Mouse (Mus musculus): ENCODE data around the gene Abhd14a. TPM values are rescaled to one million over a fixed set of nuclear protein-coding genes. Genes with fewer than 3 reads are reported as not detected.
"Not testable (repeated sequence)": the region's sequence is repeated elsewhere in the genome, so short reads cannot be mapped to it uniquely, and the experiment has no call there.

Gene Abhd14a
- 42.0 and 46.2 TPM in 2 replicates for polyA plus RNA-seq (2016; fragmentation: Nextera tagmentation; extraction: Ambion mirVana)

DNA sequence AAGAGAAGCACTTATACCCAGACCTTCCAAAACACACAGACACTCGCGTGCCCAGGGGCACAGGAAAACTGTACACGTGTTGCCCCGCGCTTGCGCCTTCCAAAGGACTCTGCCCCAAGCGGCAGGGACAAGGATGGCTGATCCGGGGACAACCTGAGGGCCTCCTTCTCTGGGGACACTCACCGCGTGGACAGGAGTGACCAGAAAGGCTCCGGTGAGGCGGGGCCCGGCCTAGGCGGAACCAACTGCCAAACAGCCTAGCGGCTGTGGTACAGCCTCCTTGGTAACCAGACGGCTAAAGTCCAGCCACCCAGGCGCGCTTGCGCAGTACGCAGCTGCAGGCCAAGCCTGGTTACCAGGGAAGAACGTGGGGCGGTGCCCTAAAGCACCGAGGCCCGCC, at the start of gene Abhd14a, which contains the start of gene Abhd14b:
Abhd14a (minus strand) TSS at position 331 of the 400 bp plus-strand sequence.
Abhd14b (plus strand) TSS at position 112 of the 400 bp plus-strand sequence.
- peak; percentile 97 for DNase-seq (ENCODE audit: low spot score)
- H3K4me3 ChIP-seq: peak within 1 kb of the TSS; percentile 65
- peaks cover 4% of the 10 kb centered on the region; the same call in 1 of the 2 replicates for H3K27me3 ChIP-seq (ENCODE audit: insufficient read depth, poor library complexity, severe bottlenecking)
- WGBS: 0% methylated on average over 24 of the region's 24 CpGs
- peak within 1 kb of the TSS; percentile 87 for H3K27ac ChIP-seq
- H3K36me3 ChIP-seq: no peaks in the 10 kb centered on the region
- H3K9me3 ChIP-seq: no peaks in the 10 kb centered on the region
- H3K4me1 ChIP-seq: peaks cover 61% of the 10 kb centered on the region

DNA sequence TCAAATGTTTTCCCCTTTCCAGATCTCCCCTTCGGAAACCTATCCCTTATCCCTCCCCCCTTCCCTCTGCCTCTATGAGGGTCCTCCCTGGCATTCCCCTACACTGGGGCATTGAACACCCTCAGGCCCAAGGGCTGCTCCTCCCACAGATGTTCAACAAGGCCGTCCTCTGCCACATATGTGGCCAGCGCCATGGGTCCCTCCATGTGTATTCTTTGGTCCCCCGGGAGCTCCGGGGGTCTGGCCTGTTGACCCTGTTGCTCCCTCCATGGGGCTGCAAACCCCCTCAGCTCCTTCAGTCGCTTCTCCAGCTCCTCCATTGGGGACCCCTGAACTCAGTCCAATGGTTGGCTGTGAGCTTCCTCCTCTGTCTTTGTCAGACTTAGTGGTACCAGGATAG, 40.1 kb upstream of the Abhd14a start:
- not testable (repeated sequence) for H3K4me3 ChIP-seq; H3K9me3 ChIP-seq; H3K27ac ChIP-seq; DNase-seq (ENCODE audit: low spot score); H3K27me3 ChIP-seq (ENCODE audit: insufficient read depth, poor library complexity, severe bottlenecking)
- peaks cover 39% of the 10 kb centered on the region for H3K36me3 ChIP-seq
- 80% methylated on average over 6 of the region's 6 CpGs for WGBS
- H3K4me1 ChIP-seq: peaks cover 11% of the 10 kb centered on the region

DNA sequence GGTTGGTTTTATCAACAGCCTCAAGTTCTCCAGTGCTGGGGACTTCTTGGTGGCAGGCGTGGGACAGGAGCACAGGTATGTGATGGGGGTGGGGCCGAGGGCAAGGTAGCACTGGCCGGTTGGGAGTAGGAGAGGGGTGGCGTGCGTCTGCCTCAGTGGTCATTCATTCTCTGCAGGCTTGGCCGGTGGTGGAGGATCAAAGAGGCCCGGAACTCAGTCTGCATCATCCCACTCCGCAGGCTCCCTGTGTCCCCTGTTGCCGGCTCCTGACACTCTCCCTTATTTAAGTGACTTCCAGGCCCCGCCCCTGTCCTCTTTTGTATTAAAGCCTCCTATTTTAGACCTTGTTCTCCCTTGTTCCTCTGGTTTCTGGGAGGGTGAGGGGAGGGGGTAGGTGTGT, 37.6 kb upstream of the Abhd14a start:
- 85% methylated on average over 10 of the region's 10 CpGs for WGBS

DNA sequence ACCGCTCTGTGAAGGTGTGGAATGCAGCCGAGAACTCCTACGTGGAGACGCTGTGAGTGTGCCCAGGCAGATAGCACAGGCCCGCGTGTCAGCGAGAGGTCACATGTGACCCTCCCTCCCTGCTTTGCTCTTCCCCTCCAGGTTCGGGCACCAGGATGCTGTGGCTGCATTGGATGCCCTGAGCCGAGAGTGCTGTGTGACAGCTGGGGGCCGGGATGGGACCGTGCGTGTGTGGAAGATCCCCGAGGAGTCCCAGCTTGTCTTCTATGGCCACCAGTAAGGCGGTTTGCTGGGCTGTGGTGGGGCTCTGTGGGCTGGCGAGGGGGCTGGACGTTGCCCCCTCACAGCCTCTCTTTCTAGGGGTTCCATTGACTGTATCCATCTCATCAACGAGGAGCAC, 36.1 kb upstream of the Abhd14a start:
- Histone ChIP-seq H3K27ac (no peak overlapping the region), H3K4me1 (0 out of 2 replicates have a peak, but pooled peaks cover 6% of the 10 kb centered on the region), H3K4me3 (no peak overlapping the region), H3K27me3 (ENCODE audit: insufficient read depth, poor library complexity, severe bottlenecking) (no peaks in the 10 kb centered on the region), H3K36me3 (peaks cover 69% of the 10 kb centered on the region), H3K9me3 (no peaks in the 10 kb centered on the region)
- DNase-seq (ENCODE audit: low spot score): no peak
- 87% methylated on average over 17 of the region's 17 CpGs for WGBS

More for the DNA sequence above, 37.6 kb upstream of the Abhd14a start:
- Histone ChIP-seq H3K4me1 (peaks cover 13% of the 10 kb centered on the region), H3K4me3 (no peak overlapping the region), H3K36me3 (peaks cover 60% of the 10 kb centered on the region), H3K9me3 (no peaks in the 10 kb centered on the region), H3K27ac (no peak overlapping the region; the same call in 1 of the 2 replicates), H3K27me3 (ENCODE audit: insufficient read depth, poor library complexity, severe bottlenecking) (no peaks in the 10 kb centered on the region)
- no peak for DNase-seq (ENCODE audit: low spot score)

DNA sequence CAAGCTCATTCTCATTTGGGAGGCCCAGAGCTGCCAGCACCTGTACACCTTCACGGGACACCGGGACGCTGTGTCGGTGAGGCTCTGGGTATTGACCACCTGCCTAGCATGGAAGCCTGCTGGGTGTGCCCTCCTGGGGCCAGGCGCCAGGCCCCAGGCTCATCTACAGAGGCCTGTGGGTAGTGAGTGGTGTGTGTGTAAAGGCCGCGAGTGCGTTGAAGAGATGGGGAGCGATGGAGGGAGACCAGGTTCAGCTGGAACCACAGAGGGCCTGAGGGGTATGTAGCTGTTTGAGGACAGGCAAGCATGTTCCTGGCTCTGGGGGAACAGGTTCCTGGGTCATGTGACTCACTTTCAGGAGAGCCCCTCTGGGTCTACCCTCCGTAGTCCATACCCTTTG, 35.7 kb upstream of the Abhd14a start:
- Histone ChIP-seq H3K4me1 (peaks cover 8% of the 10 kb centered on the region), H3K27ac (no peak overlapping the region), H3K9me3 (no peaks in the 10 kb centered on the region), H3K36me3 (peaks cover 69% of the 10 kb centered on the region), H3K27me3 (ENCODE audit: insufficient read depth, poor library complexity, severe bottlenecking) (no peaks in the 10 kb centered on the region), H3K4me3 (no peak overlapping the region)
- no peak for DNase-seq (ENCODE audit: low spot score)
- WGBS: 96% methylated on average over 10 of the region's 10 CpGs

DNA sequence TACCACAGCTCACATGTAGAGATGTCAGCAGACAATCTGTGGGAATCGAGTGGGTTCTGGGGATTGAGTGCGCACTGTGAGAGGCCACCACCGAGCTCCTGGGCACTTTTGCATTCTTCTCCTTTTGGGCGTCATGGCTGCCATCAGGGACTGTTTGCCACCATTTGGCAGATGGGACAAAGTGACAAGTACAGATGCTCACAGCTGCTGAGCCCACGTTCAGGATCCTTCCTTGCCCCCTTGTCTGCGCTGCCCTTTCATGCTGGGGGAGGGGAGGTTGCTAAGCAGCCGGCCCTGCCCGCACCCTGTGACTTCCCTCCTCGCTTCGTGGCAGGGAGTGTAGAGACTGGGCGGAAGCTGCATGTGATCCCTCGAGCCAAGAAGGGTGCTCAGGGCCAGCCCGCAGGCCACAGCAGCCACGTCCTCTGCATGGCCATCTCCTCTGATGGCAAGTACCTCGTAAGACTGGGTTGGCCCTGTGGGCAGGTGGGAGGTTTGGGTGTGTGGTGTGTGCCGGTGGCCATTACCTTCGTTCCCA, 35.2 kb upstream of the Abhd14a start:
- Histone ChIP-seq H3K27me3 (ENCODE audit: insufficient read depth, poor library complexity, severe bottlenecking) (no peaks in the 10 kb centered on the region), H3K36me3 (peaks cover 69% of the 10 kb centered on the region), H3K9me3 (no peaks in the 10 kb centered on the region), H3K27ac (no peak overlapping the region), H3K4me3 (no peak overlapping the region), H3K4me1 (peaks cover 13% of the 10 kb centered on the region)
- no peak for DNase-seq (ENCODE audit: low spot score)
- WGBS: 87% methylated on average over 17 of the region's 17 CpGs

DNA sequence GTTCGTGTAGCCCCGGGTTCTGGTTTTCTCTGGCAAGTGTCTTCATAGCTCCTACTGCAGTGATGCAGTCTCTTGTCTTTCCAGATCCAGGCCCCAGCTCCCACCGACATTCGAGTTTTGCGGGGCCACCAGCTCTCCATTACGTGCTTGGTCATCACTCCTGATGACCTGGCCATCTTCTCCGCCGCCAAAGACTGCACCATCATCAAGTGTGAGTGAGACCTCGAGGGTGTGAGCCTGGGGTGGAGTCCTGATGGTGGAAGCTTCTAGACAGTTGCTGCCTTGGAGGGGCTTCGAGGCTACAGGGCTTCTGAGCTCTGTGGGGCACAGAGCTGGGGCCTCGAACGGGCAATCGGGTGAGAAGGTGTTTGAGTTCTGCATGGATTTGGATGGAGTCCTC, 34.2 kb upstream of the Abhd14a start:
- Histone ChIP-seq H3K4me3 (no peak overlapping the region), H3K4me1 (peaks cover 16% of the 10 kb centered on the region), H3K27me3 (ENCODE audit: insufficient read depth, poor library complexity, severe bottlenecking) (no peaks in the 10 kb centered on the region), H3K9me3 (no peaks in the 10 kb centered on the region), H3K27ac (no peak overlapping the region), H3K36me3 (peaks cover 69% of the 10 kb centered on the region)
- 92% methylated on average over 13 of the region's 13 CpGs for WGBS
- DNase-seq (ENCODE audit: low spot score): no peak

DNA sequence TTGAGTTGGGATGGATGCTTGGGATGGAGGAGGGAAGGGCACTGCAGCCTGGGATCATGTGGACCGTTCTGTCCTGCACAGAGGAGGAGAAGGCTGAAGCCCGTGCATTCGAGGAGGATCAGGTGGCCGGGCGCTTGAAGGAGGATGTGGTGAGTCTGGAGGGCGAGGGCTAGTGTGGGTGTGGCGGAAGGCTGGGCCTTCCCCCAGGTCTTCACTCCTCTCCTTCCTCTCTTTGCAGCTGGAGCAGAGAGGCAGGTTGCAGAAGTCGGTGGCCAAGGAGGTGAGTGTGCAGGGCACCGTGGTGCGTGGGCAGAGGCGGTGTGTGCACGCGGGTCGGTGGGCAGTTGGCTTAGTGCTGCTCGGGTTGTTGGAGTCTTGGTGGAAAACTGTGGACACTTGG, 33.6 kb upstream of the Abhd14a start:
- no peaks in the 10 kb centered on the region for H3K9me3 ChIP-seq
- no peak overlapping the region for H3K27ac ChIP-seq
- H3K36me3 ChIP-seq: peaks cover 65% of the 10 kb centered on the region
- H3K4me3 ChIP-seq: no peak overlapping the region
- peaks cover 22% of the 10 kb centered on the region for H3K4me1 ChIP-seq
- WGBS: 94% methylated on average over 15 of the region's 15 CpGs
- no peaks in the 10 kb centered on the region for H3K27me3 ChIP-seq (ENCODE audit: insufficient read depth, poor library complexity, severe bottlenecking)
- DNase-seq (ENCODE audit: low spot score): no peak

DNA sequence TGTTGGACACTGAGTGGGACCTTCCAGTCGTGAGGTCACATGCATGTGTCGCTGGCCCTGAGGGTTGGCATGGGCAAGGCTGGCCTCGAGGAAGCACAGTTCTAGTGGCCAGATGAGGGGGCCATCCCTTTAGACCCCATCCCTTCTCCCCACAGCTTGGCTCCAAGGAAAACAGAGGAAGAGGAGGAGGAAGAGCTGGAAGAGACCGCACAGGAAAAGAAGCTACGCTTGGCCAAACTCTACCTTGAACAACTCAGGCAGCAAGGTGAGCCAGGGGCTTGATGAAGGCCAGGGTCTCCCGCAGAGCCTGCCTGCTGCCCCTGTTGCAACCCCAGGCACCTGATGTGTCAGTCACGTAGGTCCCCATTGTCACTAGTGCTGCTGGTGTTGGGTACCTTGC, 33.1 kb upstream of the Abhd14a start:
- Histone ChIP-seq H3K4me1 (peaks cover 27% of the 10 kb centered on the region), H3K4me3 (no peak overlapping the region), H3K27ac (no peak overlapping the region), H3K27me3 (ENCODE audit: insufficient read depth, poor library complexity, severe bottlenecking) (no peaks in the 10 kb centered on the region), H3K36me3 (peaks cover 60% of the 10 kb centered on the region), H3K9me3 (no peaks in the 10 kb centered on the region)
- WGBS: 91% methylated on average over 7 of the region's 7 CpGs
- DNase-seq (ENCODE audit: low spot score): no peak

DNA sequence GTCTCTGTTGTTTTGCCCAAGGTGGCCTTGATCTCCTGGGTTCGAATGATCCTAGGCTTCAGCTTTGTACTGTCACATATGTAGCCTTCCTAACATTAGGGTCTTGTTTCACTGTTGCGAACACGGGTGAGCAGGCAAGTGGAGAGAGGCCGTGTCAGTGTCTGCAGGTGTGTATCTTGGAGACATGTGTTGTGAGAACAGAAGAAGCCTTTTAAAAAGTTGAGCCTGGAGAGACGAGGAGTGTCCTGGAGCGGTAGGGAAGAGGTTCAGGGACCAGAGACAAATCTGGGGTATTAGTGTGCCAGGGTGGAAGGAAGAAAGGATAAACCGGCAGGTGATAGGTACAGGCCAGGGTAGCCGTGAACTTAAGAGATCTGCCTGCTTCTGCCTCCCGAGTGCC, 30.6 kb upstream of the Abhd14a start:
- WGBS: 77% methylated on average over 9 of the region's 9 CpGs
- no peak for DNase-seq (ENCODE audit: low spot score)
- peak overlapping the region; percentile 83 for H3K4me3 ChIP-seq
- H3K4me1 ChIP-seq: peaks cover 46% of the 10 kb centered on the region
- H3K27me3 ChIP-seq (ENCODE audit: insufficient read depth, poor library complexity, severe bottlenecking): peaks cover 7% of the 10 kb centered on the region; the same call in 1 of the 2 replicates
- peaks cover 36% of the 10 kb centered on the region for H3K36me3 ChIP-seq
- H3K9me3 ChIP-seq: no peaks in the 10 kb centered on the region
- H3K27ac ChIP-seq: 0 out of 2 replicates have a peak overlapping the region, but pooled peaks have one; percentile 84

DNA sequence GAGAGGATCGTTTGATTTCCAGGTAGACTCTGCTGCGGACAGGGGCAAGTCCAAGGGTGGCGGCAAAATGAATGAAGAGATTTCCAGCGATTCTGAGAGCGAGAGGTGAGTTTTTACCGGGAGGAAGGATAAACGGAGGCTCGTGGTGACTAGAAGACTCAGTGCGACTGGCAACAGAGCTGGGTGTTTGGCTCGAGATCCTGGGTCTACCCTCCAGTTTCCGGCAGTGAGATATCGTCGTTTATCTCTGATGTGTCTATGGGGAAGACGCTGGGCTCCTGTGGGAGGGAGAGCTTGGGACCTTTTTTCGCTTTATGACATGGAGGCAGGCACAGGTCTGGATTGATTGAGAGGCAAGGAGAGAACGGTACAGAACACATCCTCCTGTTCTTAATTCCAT, 30.2 kb upstream of the Abhd14a start:
- Histone ChIP-seq H3K4me1 (peaks cover 50% of the 10 kb centered on the region), H3K27me3 (ENCODE audit: insufficient read depth, poor library complexity, severe bottlenecking) (peaks cover 7% of the 10 kb centered on the region; the same call in 1 of the 2 replicates), H3K36me3 (peaks cover 31% of the 10 kb centered on the region), H3K9me3 (no peaks in the 10 kb centered on the region), H3K4me3 (peak overlapping the region; percentile 83), H3K27ac (peak overlapping the region; percentile 84)
- no peak for DNase-seq (ENCODE audit: low spot score)
- 2% methylated on average over 16 of the region's 16 CpGs for WGBS

DNA sequence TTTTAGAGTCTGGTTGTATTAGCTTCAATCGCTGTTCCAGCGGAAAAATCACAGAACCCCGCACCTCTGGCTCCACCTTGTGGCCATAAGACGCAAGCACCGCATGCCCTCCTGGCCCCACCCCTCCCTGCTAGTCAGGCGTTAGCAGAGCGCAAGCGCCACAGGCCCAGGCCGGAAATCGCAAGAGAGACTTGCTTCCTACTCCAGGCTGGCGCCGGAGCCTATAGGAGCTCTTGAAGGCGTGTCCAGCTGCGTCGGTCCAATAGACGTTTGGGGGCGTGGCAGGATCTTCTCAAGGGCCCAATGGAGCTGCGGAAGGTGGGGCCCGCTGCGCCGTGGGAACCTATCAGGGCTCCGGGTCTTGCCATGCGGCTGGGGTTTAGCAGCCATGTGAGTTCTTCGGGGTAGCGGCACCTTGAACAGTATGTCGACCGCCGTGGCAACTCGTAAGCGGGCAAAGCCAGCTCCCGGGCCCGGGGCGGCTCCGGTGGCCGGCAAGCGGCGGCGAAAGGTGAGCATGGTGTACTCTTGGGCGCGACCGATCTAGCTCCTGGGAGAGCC, 29.5 kb upstream of the Abhd14a start, which contains the start of gene Parp3:
Parp3 (minus strand) TSS at position 26 of the 561 bp plus-strand sequence.
- Histone ChIP-seq H3K27me3 (ENCODE audit: insufficient read depth, poor library complexity, severe bottlenecking) (peaks cover 7% of the 10 kb centered on the region; the same call in 1 of the 2 replicates), H3K4me1 (peaks cover 57% of the 10 kb centered on the region), H3K9me3 (no peaks in the 10 kb centered on the region), H3K4me3 (peak within 1 kb of the TSS; percentile 83), H3K36me3 (peaks cover 28% of the 10 kb centered on the region), H3K27ac (peak within 1 kb of the TSS; percentile 84)
- WGBS: under 1% methylated on average over 41 of the region's 41 CpGs
- DNase-seq (ENCODE audit: low spot score): peak; percentile 100

All from heart, embryonic 10.5 days (tissue).